Mouse (Mus musculus) midbrain, embryonic 11.5 days (tissue): Measurements from ENCODE around the gene Col6a6. TPM values are rescaled to one million over a fixed set of nuclear protein-coding genes. Genes with fewer than 3 reads are reported as not detected.

Experiments used
- ATAC-seq: fragments of 200-750 bp; cut with Nextera tagmentation; 2 replicates; pipeline ENCODE4 v1.8.0; 2017; ENCODE audit warnings: moderate TSS enrichment, moderate library complexity; ENCODE audit not compliant: low FRiP score
- DNase-seq: peaks from one replicate; pipeline ENCODE4 v3.0.0; 2015; ENCODE audit warnings: low spot score; ENCODE audit errors: missing footprints
- H3K27ac ChIP-seq: fragments of 300-500 bp; sonication (generic); 2 replicates; pipeline ENCODE4 v1.5.1; 2014; ENCODE audit warnings: low read depth, low read length
- H3K27me3 ChIP-seq: fragments of 300-500 bp; sonication (generic); 2 replicates; pipeline ENCODE4 v1.6.1; 2014; ENCODE audit warnings: mild to moderate bottlenecking, low read length, moderate library complexity, mixed read lengths; ENCODE audit not compliant: control insufficient read depth, insufficient read depth
- H3K36me3 ChIP-seq: fragments of 300-500 bp; sonication (generic); 2 replicates; pipeline ENCODE4 v1.6.1; 2014; ENCODE audit warnings: mild to moderate bottlenecking, low read length, moderate library complexity, mixed read lengths; ENCODE audit not compliant: control insufficient read depth, insufficient read depth
- H3K4me1 ChIP-seq: fragments of 300-500 bp; sonication (generic); 2 replicates; pipeline ENCODE4 v1.6.1; 2014; ENCODE audit warnings: low read length; ENCODE audit not compliant: control insufficient read depth, insufficient read depth
- H3K4me2 ChIP-seq: fragments of 300-500 bp; sonication (generic); 2 replicates; pipeline ENCODE4 v1.6.1; 2014; ENCODE audit warnings: mild to moderate bottlenecking, moderate library complexity
- H3K4me3 ChIP-seq: fragments of 300-500 bp; sonication (generic); 2 replicates; pipeline ENCODE4 v1.5.1; 2014; ENCODE audit warnings: low read depth, low read length
- H3K9ac ChIP-seq: fragments of 300-500 bp; sonication (generic); 2 replicates; pipeline ENCODE4 v1.6.1; 2014; ENCODE audit warnings: low read length
- H3K9me3 ChIP-seq: fragments of 300-500 bp; sonication (generic); 2 replicates; pipeline ENCODE4 v1.6.1; 2016; ENCODE audit warnings: low read length; ENCODE audit not compliant: control insufficient read depth
- WGBS: fragments of 180-500 bp; shearing (Covaris S2); extraction: QIAGEN DNeasy Blood & Tissue Kit; methylation state at CpG from one replicate; pipeline ENCODE4 v1.1.7; 2014; 5-methylcytosine and 5-hydroxymethylcytosine counted together
- polyA plus RNA-seq: library from polyadenylated mRNA; unstranded; fragments of >200 nt; fragmentation: Nextera tagmentation; extraction: Ambion mirVana; gene quantifications from 2 replicates; pipeline ENCODE4 v1.2.1, GENCODE M21; 2014

Gene Col6a6
- polyA plus RNA-seq, 1 experiment from 2014 or later = 0.14 TPM

DNA sequence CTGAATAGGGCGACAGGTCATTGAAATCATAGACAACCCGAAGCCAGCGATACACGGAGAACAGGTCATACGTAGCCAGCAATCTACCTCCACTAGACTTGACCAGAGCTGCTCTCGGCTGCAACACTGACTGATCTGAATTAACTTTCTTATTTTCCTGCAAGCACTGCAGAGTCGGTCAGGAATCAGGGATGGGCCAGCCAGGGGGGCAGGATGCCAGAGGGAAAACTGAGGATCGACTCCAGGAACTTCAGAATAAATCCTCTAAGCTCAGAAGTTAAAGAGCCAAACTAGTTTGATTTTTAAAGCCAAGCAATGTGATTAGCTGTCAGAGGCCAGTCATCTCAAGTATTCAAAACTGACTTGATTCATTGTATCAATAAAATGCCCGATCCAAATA lies 88.5 kb downstream of the Col6a6 start:
- Histone ChIP-seq H3K4me2 (no peak overlapping the region), H3K9ac (no peak overlapping the region), H3K36me3 (no peaks in the 10 kb centered on the region), H3K27me3 (no peaks in the 10 kb centered on the region), H3K4me3 (no peak overlapping the region), H3K9me3 (no peaks in the 10 kb centered on the region), H3K27ac (no peak overlapping the region), H3K4me1 (no peaks in the 10 kb centered on the region)
- DNase-seq (no peak), ATAC-seq (no peak)
- WGBS = 93% methylated on average over 9 of the region's 9 CpGs

DNA sequence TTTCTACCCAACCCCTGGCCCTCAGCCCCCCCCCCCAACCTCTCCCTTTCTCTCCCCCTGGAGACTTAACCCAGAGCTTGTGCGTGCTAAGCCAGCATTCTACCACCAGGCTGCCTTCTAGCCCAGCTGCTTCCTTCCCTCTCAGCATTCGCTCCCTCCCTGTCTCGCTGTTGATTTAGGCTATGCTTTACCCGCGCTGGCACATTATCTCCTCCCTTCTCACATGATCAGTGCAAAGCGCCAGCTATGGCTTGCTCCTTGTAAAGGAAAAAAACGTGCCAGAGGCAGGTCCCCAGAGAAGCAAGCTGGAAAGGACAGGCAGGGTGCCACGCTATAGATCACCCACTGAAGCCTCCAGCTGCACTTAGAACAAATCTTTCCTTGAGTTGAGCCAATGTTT lies 90.5 kb downstream of the Col6a6 start:
- Histone ChIP-seq H3K27ac (no peak overlapping the region), H3K4me2 (no peak overlapping the region), H3K9ac (no peak overlapping the region), H3K4me3 (no peak overlapping the region), H3K9me3 (no peaks in the 10 kb centered on the region), H3K36me3 (no peaks in the 10 kb centered on the region), H3K27me3 (no peaks in the 10 kb centered on the region), H3K4me1 (no peaks in the 10 kb centered on the region)
- 61% methylated on average over 8 of the region's 8 CpGs for WGBS
- DNase-seq (no peak), ATAC-seq (no peak)

DNA sequence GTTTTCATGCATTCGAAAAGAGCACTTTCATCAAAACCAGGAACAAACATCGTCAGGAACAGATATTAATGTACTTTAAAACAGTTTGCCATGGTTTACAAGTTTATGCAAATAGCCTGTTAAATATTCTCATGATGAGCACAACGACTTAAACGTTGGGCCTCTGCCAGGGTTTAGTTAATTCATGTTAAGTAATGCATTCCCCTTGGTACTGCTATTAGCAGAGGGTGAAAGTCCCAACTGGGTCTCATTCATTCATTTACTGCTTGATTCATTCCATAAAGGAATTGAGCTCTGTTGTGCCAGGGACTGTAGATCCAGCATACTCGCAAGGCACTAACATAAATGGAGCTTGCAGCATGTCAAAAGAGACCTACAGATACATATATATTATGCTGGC lies 92.8 kb downstream of the Col6a6 start:
- Histone ChIP-seq H3K4me3 (no peak overlapping the region), H3K4me1 (no peaks in the 10 kb centered on the region), H3K27me3 (no peaks in the 10 kb centered on the region), H3K27ac (no peak overlapping the region), H3K36me3 (no peaks in the 10 kb centered on the region), H3K4me2 (no peak overlapping the region), H3K9me3 (no peaks in the 10 kb centered on the region), H3K9ac (no peak overlapping the region)
- ATAC-seq = no peak
- WGBS = 87% methylated on average over 5 of the region's 5 CpGs
- no peak for DNase-seq

DNA sequence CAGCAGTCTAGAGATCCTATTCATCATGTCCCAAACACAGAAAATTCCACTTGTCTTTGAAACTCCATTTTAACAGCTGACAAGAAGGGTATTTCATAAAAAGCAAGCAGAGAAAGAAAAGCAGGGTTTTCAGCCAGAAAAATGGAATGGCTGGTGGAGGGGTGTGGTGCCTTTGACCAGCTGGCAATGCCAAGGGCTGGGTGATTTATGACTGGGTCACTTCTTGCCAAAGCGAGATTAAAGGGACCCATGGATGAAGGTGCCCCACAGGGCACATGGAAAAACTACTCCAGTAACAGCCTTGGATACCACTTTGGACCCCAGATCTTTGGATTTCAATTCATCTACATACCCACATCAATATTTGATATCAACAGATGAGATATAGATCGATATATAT lies 93.3 kb downstream of the Col6a6 start:
- Histone ChIP-seq H3K4me2 (no peak overlapping the region), H3K9ac (no peak overlapping the region), H3K36me3 (no peaks in the 10 kb centered on the region), H3K9me3 (no peaks in the 10 kb centered on the region), H3K4me1 (no peaks in the 10 kb centered on the region), H3K27ac (no peak overlapping the region), H3K27me3 (no peaks in the 10 kb centered on the region), H3K4me3 (no peak overlapping the region)
- DNase-seq (no peak), ATAC-seq (no peak)
- 88% methylated on average over 2 of the region's 2 CpGs for WGBS

DNA sequence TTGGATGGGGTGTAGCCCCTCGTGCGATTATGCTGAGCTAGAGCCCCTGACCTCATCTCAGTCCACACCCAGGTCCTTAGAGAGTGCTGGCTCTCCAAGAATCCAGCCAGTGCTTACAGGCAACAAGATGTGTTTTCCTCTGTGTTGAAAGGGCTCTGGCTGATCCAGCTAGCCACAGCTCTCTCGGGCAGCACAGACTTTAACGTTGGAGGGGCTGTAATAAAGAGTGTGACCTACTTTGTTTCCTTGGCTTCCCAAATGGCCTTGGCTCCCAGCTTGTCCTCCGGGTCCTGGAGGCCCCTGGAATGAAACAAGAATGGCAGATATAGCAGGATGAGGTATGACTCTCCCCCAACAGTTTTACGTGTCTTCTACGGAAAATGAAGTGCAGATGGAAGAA lies 96.0 kb downstream of the Col6a6 start:
- DNase-seq = no peak
- H3K36me3 ChIP-seq = no peaks in the 10 kb centered on the region
- no peak for ATAC-seq
- H3K4me2 ChIP-seq = no peak overlapping the region
- H3K27me3 ChIP-seq = no peaks in the 10 kb centered on the region
- H3K27ac ChIP-seq = no peak overlapping the region
- H3K9me3 ChIP-seq = no peaks in the 10 kb centered on the region
- no peak overlapping the region; the same call in 1 of the 2 replicates for H3K9ac ChIP-seq
- no peaks in the 10 kb centered on the region for H3K4me1 ChIP-seq
- WGBS = 85% methylated on average over 7 of the region's 7 CpGs
- no peak overlapping the region for H3K4me3 ChIP-seq

DNA sequence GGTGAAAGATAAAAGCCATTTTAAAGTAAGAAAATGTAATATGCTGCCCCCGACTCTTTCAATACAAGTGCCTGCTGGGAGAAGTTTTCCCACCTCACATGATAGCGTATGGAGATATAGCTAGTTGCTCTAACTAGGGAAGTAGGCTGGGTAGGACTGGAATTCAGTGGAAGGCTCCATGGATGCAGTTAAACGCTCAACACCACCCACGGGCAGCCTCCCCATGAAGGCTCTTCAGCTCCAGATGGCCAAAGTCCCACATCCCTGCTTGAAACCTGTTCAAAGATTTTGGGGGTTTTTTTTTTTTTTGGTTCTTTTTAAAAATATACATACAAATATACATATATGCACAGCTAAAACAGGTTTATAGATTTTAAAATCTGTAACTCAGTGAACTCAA lies 107.5 kb downstream of the Col6a6 start:
- Histone ChIP-seq H3K27ac (no peak overlapping the region), H3K36me3 (no peaks in the 10 kb centered on the region), H3K9ac (no peak overlapping the region), H3K4me1 (no peaks in the 10 kb centered on the region), H3K4me2 (no peak overlapping the region), H3K27me3 (no peaks in the 10 kb centered on the region), H3K9me3 (no peaks in the 10 kb centered on the region), H3K4me3 (no peak overlapping the region)
- WGBS = 79% methylated on average over 4 of the region's 4 CpGs
- DNase-seq (no peak), ATAC-seq (no peak)

DNA sequence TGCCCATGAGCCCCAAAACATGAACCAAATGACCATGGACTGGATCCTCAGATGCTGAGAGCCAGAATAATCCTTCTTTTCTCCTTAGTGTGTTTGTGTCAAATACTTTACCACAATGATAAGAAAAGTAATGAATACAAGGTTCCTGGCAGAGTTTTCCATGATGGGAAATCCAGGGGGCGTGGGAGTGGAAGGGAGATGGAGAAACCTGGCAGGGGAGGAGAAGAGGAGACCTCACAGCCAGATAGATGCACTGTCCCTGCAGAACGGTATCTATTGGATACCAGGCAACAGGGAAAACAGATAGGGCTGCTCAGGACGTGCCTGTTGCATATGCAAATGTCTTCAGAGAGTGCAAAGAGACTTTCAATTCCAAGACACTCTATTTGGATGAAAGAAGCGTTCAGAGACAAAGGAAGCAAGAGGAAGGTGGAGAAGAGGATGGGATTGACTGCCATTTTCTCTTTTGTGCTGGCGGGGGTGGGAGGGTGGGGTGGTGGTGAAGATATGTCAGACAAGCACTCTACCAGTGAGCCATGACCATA lies 108.0 kb downstream of the Col6a6 start:
- Histone ChIP-seq H3K27me3 (no peaks in the 10 kb centered on the region), H3K9me3 (no peaks in the 10 kb centered on the region), H3K9ac (no peak overlapping the region), H3K4me3 (no peak overlapping the region), H3K36me3 (no peaks in the 10 kb centered on the region), H3K4me1 (no peaks in the 10 kb centered on the region), H3K4me2 (no peak overlapping the region), H3K27ac (no peak overlapping the region)
- DNase-seq = no peak
- WGBS = 42% methylated on average over 5 of the region's 5 CpGs
- ATAC-seq = no peak

DNA sequence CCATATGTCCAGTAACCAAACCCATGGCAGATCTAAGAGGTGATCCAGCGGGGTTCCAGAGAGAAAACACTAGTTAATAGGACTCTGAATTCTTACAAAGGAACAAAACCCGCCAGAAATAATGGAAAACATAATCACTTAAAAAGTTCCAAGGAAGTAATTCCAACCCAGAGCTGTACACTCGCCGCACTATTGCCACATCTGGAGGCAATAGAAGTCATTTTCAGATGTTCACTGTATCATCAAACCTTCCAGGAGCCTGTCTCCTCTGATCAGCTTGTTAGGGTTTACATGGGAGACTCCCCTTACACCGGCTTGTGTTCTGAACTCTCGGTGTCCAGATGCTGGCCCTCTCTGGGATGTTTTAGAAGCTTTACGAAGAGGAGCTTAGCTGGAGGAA lies 108.6 kb downstream of the Col6a6 start:
- Histone ChIP-seq H3K4me2 (no peak overlapping the region), H3K9me3 (no peaks in the 10 kb centered on the region), H3K27me3 (no peaks in the 10 kb centered on the region), H3K27ac (no peak overlapping the region), H3K4me3 (no peak overlapping the region), H3K4me1 (no peaks in the 10 kb centered on the region), H3K36me3 (no peaks in the 10 kb centered on the region), H3K9ac (no peak overlapping the region)
- WGBS = 78% methylated on average over 7 of the region's 7 CpGs
- ATAC-seq (no peak), DNase-seq (no peak)

DNA sequence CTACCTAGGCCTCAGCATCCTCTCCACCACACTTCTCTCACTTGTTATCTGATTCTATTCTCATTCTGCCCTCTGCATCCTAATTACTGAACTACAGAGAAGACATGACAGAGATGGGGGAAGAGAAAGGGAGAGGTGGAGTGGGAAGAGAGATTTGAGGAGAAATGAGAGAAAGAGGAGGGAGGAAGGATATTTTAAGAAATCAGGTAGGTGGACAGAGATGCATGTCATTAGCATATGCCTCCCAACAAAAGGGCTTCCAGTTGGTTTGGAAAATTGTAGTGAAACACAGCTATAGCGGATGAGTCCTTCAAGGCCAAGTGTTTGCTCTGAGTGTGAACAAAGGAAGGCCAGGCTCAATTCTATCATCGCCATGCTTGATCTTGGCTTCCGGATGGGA lies 115.9 kb downstream of the Col6a6 start:
- no peaks in the 10 kb centered on the region for H3K4me1 ChIP-seq
- DNase-seq (no peak), ATAC-seq (no peak)
- no peaks in the 10 kb centered on the region for H3K27me3 ChIP-seq
- H3K9ac ChIP-seq = no peak overlapping the region
- 92% methylated on average over 3 of the region's 3 CpGs for WGBS
- no peak overlapping the region for H3K4me3 ChIP-seq
- no peak overlapping the region for H3K4me2 ChIP-seq
- no peak overlapping the region for H3K27ac ChIP-seq
- H3K9me3 ChIP-seq = no peaks in the 10 kb centered on the region
- H3K36me3 ChIP-seq = no peaks in the 10 kb centered on the region

DNA sequence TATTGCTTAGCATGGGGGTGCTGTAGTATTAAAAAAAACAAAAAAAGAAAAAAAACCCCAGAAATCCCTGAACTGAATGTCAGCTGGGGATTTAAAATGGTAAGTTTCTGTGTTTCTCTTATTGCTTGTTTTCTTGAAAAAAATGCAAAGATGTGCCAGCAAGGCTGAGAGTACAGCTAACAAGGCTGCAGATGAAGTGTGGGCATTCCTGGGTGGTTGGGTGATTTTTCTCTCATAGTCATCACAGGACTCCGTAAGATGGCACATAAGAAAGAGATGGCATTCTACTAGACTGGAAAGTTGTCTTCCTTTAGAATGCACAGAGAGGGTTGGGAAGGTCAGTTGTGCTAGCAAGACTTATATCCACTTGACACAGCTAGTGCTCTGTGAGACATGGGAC lies 122.9 kb downstream of the Col6a6 start:
- H3K4me2 ChIP-seq = no peak overlapping the region
- no peaks in the 10 kb centered on the region for H3K36me3 ChIP-seq
- no peak overlapping the region for H3K9ac ChIP-seq
- H3K4me3 ChIP-seq = no peak overlapping the region
- H3K9me3 ChIP-seq = no peaks in the 10 kb centered on the region
- H3K4me1 ChIP-seq = no peaks in the 10 kb centered on the region
- 92% methylated on average over 1 of the region's 1 CpGs for whole genome bisulfite sequencing
- no peak for ATAC-seq
- no peak for DNase-seq
- no peaks in the 10 kb centered on the region for H3K27me3 ChIP-seq
- H3K27ac ChIP-seq = no peak overlapping the region
